Mouse (Mus musculus): ENCODE measurements around the gene Tulp1.
"Not testable (repeated sequence)": the region's sequence is repeated elsewhere in the genome, so short reads cannot be mapped to it uniquely, and the experiment has no call there.

The Tulp1 gene

DNA sequence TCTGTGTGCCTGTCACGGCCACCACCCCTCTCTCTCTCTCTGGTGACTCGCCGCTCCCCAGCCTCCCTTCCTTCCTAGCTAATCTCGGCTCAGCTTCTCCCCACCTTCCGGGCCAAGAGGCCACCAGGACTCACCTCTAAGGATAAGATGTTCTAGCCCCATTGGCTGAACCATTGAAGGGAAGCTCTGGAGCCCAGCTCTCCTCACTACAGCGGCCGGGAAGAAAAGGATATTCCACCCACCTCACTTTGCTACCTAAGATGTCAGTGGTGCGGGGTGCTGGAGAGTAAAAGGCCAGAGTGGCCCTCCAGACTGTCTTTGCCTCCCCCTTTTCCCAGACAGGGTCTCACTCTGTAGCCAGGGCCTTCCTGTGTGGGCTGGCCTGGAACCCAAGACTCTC is at the start of gene Tulp1:
TSS of gene Tulp1 (minus strand) at position 101 of the 400 bp plus-strand sequence.
- no peak for DNase-seq (ENCODE audit: low spot score)

DNA sequence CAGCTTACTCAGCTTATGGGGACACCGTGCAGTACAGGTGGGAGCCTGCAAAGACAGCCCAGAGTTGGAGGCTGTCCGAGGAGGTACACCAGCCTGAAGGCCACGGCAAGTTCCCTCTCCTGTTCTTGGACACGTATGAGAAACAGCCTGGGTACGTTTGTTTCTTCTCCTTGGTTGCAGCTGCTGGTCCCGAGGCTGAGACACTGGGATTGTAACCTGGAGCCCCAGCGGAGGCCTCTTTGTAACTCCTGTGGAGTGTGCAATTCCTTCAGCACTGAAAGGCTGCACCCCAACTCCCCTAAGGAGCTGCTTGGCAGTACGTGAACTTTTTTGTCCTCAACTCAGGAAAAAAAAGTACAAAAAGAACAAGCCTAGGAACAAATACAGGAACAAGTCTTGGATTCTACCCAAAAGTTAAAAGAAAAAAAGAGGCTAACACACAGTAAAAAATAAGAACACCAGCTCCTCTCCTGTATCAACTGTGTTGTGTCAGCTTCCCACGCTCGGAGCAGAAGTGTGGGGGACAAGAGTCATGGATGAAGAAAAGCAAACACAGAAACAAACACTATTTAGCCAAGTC is 46.4 kb upstream of the Tulp1 start:
- DNase-seq (ENCODE audit: low spot score), result no peak

DNA sequence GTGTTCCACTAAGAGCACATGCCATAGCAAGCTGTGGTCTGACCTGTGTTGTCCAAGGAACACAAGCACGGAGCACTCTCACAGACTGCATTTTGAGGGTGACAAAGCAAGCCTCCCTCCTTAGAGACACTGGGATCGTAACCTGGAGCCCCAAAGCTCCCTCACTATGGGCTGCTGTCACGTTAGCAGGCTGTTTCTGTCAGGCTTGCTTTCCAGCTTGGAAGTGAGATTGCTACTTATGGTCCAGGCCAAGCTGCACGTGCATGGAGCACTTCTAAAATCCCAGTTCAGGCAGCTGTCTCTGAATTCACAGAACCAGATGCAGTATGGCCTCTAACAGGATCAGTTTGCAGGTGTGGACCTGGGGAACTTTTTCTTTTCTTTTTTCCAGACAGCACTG is 45.7 kb upstream of the Tulp1 start:
- no peak for DNase-seq (ENCODE audit: low spot score)

DNA sequence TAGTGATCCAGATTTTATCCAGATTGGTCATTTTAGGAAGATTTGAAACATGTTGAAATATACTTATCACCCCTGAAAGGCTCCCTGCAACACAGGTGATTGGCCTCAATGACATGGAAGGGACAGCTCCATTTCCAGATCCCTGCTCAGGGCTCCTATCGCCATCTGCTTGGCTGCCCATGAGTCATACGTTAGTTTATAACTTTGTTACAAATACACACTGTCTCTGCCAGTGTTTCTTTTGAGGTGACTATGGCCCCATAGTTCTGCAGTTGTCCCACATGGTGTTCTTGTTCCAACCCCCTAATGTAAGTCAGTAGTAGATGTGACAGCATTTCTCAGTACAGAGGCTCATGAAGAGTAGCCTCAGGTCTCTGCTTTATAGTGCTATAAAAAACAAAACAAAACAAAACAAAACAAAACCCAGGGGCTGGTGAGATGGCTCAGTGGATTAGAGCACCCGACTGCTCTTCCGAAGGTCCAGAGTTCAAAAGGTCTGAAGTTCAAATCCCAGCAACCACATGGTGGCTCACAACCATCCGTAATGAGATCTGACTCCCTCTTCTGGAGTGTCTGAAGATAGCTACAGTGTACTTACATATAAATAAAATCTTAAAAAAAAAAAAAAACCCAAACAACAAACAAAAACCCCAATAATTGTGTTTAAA is 43.4 kb upstream of the Tulp1 start:
- DNase-seq (ENCODE audit: low spot score), result no peak

DNA sequence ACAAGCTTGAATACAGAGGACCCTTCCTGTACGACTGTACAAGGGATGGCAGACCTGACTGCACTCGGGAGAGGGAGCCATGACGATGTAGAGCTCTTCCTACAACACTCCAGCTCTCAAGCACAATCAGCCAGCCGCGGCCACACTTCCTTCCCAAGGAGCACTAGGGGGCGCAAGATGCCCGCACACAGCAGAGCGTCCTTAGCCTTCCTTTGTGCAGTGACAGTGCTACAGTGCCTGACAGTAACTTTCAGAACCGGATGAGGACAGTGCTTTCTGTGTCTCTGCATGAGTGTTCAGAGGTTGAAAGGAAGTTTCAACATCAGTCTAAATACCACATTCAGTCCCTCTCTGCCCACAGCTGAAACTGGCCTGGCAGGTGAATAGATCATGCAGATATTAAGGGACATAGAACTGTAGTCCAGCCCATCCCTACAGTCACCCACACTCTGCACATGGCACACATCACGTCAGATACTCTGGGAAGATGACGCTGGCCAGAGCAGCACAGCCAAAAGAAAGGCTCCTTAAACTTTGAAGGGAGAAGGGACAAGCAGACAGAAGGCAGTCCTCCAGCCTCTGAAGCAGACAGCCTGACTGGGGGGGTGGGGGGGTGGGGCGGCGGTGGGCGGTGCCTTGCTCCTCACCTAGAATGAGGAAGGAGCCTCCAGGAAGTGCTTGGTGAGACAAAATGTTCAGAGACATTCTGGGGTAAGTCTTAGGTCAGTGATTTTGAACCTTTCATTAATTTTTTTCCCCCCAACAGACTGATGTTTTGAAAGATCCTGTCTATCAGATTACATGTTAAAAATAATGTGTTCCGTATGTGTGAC is 42.6 kb upstream of the Tulp1 start:
- DNase-seq (ENCODE audit: low spot score), result peak; percentile 57

DNA sequence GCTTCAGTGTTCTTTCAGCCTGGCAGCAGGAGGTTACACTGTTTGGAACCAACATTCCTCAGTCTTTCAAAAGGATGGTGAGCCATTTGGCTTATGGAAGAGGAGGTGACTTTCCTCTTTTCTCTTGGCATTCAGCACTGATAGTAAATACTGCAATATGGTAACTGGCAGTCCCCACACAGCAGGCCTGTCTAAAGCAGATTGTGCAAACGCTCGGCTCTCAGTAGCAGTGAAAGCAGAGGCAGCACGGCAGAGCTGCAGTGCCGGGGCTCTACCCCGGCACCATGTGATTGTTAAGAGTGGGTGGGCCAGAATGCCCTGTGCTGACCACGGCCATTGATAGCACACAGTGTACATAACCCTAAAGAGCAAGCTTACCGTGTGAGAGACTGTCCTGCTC is 41.4 kb upstream of the Tulp1 start:
- DNase-seq (ENCODE audit: low spot score), result no peak

DNA sequence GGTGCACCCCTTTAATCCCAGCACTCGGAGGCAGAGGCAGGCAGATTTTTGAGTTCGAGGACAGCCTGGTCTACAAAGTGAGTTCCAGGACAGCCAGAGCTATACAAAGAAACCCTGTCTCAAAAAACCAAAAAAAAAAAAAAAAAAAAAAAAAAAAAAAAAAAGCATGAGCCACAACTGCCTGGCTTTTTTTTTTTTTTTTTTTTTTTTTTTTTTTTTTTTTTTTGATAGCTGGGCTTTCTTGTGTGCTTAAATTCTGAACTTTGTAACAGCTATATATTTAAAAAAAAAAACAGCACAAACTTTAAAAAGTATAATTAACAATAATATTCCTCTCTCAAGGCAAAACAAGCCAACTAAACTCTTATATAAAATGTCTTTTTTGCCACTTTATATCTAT is 39.7 kb upstream of the Tulp1 start:
- not testable (repeated sequence) for DNase-seq (ENCODE audit: low spot score)

DNA sequence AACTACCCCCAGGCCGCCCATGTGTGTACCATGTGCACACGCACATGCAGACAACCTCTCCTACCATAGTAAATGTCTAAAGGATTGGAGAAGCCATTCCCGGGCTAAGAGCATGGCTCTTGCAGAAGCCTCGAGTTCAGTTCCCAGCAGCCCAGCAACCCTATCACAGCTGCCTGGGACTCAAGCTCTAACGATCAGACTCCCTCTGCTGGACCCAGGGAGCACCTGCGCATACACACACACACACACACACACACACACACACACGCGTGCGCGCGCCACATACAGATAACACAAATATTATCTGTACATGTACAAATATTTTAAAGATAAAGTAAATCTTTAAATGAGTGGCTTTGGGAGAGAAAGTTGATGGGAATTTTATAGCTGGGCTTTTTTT is 39.3 kb upstream of the Tulp1 start:
- no peak for DNase-seq (ENCODE audit: low spot score)

DNA sequence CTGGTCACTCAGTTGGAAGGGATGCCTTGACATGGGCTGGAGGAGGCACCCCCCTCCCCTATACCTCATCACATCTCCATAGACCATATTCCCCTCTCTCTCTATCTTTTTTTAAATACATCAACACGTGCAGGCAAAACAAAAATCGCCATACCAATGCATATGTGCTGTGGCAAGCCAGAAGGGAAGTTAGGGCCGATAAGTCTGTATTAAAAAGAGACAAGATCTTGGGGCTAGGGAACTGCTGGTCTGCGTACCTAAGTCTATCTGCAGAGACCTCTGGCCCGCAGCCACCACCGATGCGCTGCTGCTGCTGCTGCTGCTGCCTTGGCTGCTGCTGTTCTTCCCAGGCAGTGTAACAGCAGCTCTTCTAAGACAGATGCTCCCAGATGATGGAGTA is 30.0 kb upstream of the Tulp1 start:
- no peak for DNase-seq (ENCODE audit: low spot score)

DNA sequence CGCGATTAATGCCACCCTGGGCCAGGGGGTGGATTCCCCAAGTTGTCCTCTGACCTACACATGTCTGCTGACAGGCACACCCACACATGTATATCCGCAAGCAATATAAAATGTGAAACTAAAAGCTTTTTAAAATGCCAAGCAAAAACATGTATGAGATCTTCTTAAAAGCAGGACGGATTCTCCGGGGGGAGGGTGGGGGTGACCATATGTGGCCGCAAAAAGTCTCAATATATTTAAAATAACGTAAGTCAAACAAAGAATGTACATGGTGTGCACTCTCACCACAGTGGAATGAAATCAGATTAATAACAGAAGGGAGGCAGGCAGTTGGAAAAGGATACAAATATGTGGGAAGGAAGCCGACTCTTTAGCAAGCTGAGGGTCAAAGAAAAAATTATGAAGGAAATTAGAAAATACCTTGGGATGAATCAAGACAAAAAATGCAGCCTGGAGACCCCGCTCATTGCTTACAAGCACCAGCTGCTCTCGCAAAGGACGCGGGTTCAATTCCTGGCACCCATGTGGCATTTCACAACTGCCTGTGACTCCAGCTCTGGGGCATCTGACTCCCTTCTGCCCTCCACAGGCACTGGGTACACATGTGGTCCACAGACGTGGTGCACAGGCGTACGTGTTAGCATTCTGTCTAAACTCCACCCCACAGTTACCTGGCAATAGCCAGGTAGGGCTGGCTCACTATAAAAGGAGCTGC is 29.2 kb upstream of the Tulp1 start:
- no peak for DNase-seq (ENCODE audit: low spot score)

DNA sequence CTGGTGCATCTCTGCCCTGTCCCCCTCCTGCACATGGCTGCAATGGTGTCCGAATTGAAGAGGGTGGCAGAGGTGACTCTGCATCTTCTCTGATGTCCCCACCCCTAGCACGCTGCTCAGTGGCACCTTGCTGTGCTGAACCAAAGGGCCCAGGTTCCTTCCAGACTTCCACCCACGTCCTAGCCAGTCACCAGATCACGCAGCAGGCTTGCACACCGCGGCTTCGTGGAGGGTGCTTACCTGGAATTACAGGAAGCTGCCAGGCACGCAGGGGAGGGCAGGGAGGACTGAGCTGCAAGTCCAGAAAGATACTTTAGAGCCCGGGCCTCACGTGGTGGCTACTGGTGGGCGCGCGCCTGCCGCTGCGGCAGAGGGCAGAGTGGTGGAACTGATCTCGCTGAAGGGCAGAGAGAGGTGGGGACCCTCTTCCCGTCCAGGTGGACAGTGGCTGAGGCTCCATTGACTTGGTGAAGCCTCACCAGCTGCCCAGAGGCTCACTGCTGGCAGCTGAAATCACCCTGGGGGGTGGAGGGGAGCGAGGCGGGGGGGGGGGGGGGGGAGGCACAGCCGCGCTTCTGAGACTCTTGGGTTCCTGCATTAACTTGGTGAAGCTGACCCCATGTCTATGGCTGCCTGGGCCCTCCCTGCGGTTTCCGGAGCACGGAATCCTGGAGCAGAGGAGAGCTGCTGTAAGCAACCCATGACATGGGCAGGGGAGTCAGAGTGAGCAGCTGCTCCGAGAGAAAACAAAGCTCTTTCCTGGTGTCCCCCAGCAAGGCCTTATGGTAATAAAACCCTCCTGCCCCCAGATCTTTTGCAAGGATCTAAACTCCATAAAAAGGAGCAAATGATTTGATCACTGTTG is 26.8 kb upstream of the Tulp1 start:
- no peak for DNase-seq (ENCODE audit: low spot score)

DNA sequence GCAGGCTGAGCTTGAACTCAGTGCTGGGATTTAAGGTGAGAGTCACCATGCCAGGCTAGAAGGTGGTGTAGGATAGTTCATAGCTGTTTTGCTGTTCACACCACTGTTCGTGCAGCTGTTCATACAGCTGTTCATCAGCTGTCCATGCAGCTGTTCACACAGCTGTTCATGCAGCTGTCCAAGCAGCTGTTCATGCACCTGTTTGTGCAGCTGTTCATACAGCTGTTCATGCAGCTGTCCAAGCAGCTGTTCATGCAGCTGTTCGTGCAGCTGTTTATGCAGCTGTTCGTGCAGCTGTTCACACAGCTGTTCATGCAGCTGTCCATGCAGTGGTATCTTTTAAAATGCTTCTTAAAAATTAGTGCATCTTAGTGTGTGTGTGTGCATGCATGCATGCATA is 23.5 kb upstream of the Tulp1 start:
- no peak for DNase-seq (ENCODE audit: low spot score)

DNA sequence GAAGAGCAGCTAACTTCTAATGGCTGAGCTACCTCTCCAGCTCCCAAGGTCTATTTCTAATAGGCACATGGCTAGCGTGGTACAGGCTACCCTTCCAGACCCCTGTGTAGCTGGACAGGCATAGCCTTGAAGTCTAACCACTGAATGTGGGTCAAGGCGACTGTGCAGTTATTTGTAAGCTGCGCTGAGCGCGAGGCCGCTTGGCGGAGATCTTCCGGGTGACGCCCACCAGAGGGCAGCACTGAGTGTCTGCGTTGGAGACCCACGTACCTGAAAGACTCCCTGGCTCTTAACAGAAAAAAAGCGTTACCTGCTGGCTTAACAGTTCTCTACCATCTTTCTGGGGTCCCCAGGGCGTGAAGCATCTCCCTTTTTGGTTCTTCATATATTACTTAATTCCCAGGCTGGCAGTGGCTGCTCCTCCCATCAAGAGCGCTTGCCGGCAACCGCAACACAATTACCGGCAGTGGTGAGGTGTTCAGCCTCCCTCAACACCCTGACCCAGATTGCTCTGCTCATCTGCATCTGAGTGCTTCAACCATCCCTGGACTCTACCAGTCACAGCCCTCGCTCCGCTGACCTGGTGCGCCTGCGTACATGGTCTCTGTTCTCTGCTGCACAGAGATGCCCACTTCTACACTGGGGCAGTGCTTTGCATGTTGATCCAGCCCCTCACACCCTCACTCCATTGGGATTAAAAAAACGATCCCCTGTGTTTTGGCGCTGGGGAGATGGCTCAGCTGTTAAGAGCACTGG is 21.3 kb upstream of the Tulp1 start:
- DNase-seq (ENCODE audit: low spot score), result peak; percentile 75

DNA sequence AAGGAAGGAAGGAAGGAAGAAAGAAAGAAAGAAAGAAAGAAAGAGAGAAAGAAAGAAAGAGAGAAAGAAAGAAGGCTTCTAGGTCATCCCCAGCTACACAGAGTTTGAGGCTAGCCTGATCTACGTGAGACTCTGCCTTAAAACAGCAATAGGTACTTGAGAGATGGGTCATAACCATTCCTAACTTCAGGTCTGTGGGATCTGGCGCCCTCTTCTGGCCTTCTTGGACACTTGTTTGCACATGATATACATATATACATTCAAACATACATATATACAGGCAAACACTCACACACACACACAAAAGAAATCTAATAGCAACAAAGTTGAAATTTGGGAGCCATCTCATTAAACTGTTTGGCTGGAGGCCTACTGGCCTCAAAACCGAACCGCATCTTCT is 19.3 kb upstream of the Tulp1 start:
- DNase-seq (ENCODE audit: low spot score), result no peak

DNA sequence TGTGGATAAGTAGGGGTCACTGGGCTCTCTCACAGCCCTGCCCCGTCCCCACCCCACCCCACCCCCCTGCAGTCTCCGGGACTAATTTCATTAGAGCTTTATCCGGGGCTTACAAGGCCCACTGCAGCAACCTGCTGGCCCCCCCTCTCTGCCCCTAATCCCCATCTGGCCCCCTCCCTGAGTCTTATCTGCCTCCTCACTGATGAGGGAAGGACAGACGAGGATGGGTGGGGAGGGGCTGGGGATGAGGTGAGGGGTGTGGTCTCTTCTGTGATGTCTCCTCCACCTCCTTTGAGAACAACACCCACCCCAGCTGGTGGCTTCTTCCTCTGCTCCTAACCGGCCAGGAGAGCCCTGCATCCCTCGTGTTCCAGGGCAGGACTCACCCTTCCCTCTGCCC is 15.2 kb upstream of the Tulp1 start:
- no peak for DNase-seq (ENCODE audit: low spot score)

DNA sequence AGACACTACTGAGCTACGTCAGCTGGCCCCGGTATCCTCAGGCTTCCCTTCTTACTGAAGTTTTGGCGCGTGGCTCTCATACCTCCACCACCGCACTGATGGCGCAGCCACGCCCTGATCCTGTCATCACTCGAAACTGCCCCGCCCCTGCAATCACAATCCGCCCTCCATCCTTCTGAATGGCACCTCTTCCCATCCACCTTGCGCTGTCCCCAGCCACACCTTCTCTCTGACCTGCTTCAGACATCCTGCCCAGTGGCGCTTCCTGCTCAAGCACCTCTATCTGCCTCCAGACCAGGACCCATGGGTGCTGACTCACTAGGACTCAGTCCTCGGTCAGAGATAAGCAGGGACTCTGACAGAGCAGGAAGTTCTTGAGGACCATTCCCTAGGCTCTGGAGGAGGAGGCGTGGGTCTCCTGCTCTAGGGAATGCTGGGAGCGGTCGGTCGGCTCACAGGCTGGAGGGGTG is 10.6 kb upstream of the Tulp1 start:
- DNase-seq (ENCODE audit: low spot score), result no peak

DNA sequence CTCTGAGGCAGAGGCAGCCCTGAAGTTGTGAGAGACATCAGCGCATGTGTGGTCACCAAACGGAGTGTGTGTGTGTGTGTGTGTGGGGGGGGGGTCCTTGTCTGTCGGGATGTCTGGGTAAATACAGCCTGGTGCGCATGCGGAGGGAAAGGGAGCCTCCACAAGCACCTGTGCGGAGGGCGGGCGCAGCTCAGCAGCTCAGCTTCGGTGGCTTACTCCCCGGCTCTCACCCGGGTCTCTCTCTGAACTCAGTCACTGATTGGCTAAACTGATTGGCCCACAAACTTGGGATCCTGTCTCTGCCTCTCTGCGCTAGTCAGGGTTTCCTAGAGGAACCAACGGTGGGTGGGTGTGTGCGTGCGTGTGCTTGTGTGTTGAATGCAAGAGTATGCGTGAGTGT is 9.5 kb upstream of the Tulp1 start:
- DNase-seq (ENCODE audit: low spot score), result no peak

DNA sequence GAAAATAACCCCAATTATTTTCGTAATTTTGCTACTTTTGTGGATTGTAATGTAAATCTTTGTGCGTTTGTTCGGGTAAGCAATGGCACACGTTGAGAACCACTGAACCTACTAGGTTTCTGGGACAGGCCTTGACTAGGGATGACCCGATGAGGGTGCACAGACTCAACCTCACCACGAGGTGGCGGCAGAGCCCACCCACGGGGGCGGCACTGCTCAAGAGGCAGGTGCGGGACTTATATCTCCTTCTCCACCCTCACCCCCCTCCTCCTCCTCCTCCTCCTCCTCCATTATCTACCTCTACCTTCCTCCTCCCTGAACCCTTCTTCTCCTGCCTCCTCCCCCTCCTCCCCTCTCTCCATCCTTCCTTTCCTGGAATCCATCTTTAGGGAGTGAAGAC is 8.8 kb upstream of the Tulp1 start:
- DNase-seq (ENCODE audit: low spot score), result no peak

DNA sequence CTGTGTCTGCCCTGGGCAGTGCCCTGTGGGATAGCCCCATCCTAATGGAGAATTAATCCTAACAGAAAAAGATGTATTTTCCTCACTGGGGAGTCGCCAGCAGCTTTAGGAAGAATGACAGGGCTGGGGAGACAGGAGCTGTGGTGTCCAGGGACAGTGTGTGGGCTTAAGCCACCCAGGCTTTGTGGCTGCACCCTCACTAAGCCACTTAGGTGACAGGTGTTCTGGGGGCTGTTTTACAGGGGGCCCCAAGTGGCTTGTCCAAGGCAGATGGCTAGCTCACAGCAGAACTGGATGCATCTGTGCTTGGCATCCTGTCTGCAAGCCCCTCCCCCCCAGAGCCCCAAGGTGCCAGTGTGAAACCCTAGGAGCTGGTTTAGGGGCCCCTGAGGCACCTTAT is 6.9 kb upstream of the Tulp1 start:
- no peak for DNase-seq (ENCODE audit: low spot score)

DNA sequence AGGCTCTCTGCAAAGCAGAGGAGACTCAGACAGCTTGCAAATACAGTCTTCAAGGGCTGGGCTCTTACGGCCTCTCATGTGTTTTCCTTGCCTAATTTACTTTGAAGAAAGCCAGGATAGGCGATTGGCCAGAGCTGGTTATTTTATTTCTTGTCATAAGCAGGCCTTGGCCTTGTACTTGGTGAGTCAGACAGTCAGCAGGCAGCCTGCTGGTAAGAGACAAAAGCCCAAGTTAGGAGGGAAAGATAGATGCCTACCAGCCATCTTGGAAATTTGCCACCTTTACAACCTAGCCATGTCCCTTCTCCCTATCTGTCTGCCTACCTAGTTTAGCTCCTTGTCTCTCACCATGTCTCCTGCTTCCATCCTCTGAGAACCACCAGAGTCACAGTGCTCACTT is 6.3 kb upstream of the Tulp1 start:
- no peak for DNase-seq (ENCODE audit: low spot score)

DNA sequence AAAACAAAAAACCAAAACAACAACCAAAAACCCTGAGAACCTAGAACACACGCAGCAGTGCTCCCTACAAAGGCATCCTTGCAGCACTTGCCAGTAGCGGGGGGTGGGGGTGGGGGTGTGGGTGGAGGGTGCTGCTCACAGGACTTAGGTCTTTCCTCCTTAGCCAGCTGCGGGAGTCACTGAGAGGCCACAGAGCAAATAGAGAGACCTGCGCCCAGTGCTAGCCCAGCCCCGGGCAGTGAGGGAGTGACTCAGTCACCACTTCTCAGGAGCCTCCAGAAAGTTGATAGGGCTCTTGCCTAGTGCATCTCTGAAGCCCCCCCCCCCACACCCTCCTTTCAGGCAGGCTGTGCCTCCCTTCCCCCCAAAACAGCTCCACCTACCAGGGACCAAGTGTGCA is 4.0 kb upstream of the Tulp1 start:
- DNase-seq (ENCODE audit: low spot score), result no peak
